7 mouse cellular contexts compared by ENCODE assay signal in the genomic region with DNA sequence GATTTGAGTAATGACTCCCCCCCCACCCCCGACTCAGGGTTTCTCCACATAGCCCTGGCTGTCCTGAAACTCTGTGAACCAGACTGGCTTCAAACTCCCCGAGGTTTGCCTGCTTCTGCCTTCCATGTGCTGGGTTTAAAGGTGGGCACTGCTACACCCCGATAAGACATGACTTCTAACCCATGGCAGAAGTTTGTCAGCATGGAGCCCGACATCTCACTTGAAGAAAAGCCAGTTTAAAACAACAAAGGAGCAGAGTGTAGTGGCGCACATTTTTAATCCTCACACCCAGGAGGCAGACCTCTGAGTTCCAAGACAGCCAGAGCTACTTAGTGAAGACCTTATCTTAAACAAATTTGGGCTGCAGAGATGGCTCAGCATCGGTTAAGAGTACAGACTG. TPM values are rescaled to one million over a fixed set of nuclear protein-coding genes. Genes with fewer than 3 reads are reported as not detected.
DNase-seq lines count a peak whose midpoint lies in the region; ATAC-seq and TF ChIP-seq lines count a peak whose summit lies in the region.

No protein-coding gene starts in this region.

- H3K4me1 ChIP-seq in lung, postnatal 0 days (ENCODE audit: insufficient read depth, low read depth, low read length): peaks cover 11% of the 10 kb centered on the region; the same call in 1 of the 2 replicates
- peaks cover 39% of the 10 kb centered on the region for H3K4me1 ChIP-seq in erythroblast, embryonic 14.5 days (ENCODE audit: control insufficient read depth)
- peaks cover 9% of the 10 kb centered on the region for H3K4me1 ChIP-seq in limb, embryonic 12.5 days (replicated peaks)
- peaks cover 15% of the 10 kb centered on the region for H3K4me1 ChIP-seq in stomach, embryonic 14.5 days (ENCODE audit: control insufficient read depth, insufficient read depth, low read length)

- 27% methylated on average over 6 of the region's 6 CpGs for WGBS in lung, postnatal 0 days
- WGBS in limb, embryonic 12.5 days: 44% methylated on average over 6 of the region's 6 CpGs
- WGBS in stomach, embryonic 14.5 days: 33% methylated on average over 6 of the region's 6 CpGs

- H3K36me3 ChIP-seq in lung, postnatal 0 days (ENCODE audit: insufficient read depth, low read length): 0 out of 2 replicates have a peak, but pooled peaks cover 6% of the 10 kb centered on the region
- peaks cover 31% of the 10 kb centered on the region for H3K36me3 ChIP-seq in erythroblast, embryonic 14.5 days (ENCODE audit: control insufficient read depth)
- H3K36me3 ChIP-seq in limb, embryonic 12.5 days: peaks cover 20% of the 10 kb centered on the region
- H3K36me3 ChIP-seq in stomach, embryonic 14.5 days (ENCODE audit: control insufficient read depth, insufficient read depth, low read length): peaks cover 10% of the 10 kb centered on the region

- H3K4me3 ChIP-seq in lung, postnatal 0 days (ENCODE audit: low read depth, low read length): no peak overlapping the region
- H3K4me3 ChIP-seq in erythroblast, embryonic 14.5 days (replicated peaks): peak overlapping the region; percentile 87
- peak overlapping the region; percentile 71 for H3K4me3 ChIP-seq in limb, embryonic 12.5 days (replicated peaks)
- peak overlapping the region; percentile 55 for H3K4me3 ChIP-seq in stomach, embryonic 14.5 days (ENCODE audit: low read depth, low read length)

- no peak overlapping the region for H3K27ac ChIP-seq in lung, postnatal 0 days (ENCODE audit: low read length)
- no peak overlapping the region for H3K27ac ChIP-seq in limb, embryonic 12.5 days
- no peak overlapping the region; the same call in 1 of the 2 replicates for H3K27ac ChIP-seq in stomach, embryonic 14.5 days (ENCODE audit: low read length)

- H3K9ac ChIP-seq in lung, postnatal 0 days (replicated peaks; ENCODE audit: low read depth): 0 out of 2 replicates have a peak overlapping the region, but pooled peaks have one; percentile 41
- H3K9ac ChIP-seq in limb, embryonic 12.5 days (replicated peaks): peak overlapping the region; percentile 72; the same call in 1 of the 2 replicates
- H3K9ac ChIP-seq in stomach, embryonic 14.5 days (replicated peaks; ENCODE audit: low read depth, low read length): no peak overlapping the region; the same call in 1 of the 2 replicates

- no peak for ATAC-seq in lung, postnatal 0 days
- no peak for ATAC-seq in limb, embryonic 12.5 days (ENCODE audit: insufficient number of reproducible peaks, insufficient read depth, low FRiP score, low TSS enrichment, low read depth)
- no peak for ATAC-seq in stomach, embryonic 14.5 days (ENCODE audit: insufficient number of reproducible peaks, insufficient read depth, low FRiP score, low read depth)

- no peak for TF ChIP-seq CTCF in lung, postnatal 0 days (IDR thresholded peaks at IDR 0.05)

- peak overlapping the region; percentile 79 for H3K4me2 ChIP-seq in lung, postnatal 0 days (replicated peaks; ENCODE audit: low read depth, low read length)
- peak overlapping the region; percentile 76 for H3K4me2 ChIP-seq in limb, embryonic 12.5 days
- H3K4me2 ChIP-seq in stomach, embryonic 14.5 days (replicated peaks; ENCODE audit: low read depth, low read length): peak overlapping the region; percentile 66

- no peak for DNase-seq in lung, postnatal 0 days (ENCODE audit: low spot score)
- DNase-seq in lung, postnatal 14 days: no peak
- no peak for DNase-seq in adrenal gland, postnatal 10 days
- DNase-seq in right cerebral cortex, postnatal 14 days: no peak

- no peaks in the 10 kb centered on the region for H3K27me3 ChIP-seq in lung, postnatal 0 days (replicated peaks; ENCODE audit: insufficient read depth, low read length)
- H3K27me3 ChIP-seq in erythroblast, embryonic 14.5 days (ENCODE audit: control insufficient read depth): no peaks in the 10 kb centered on the region
- no peaks in the 10 kb centered on the region for H3K27me3 ChIP-seq in limb, embryonic 12.5 days
- no peaks in the 10 kb centered on the region for H3K27me3 ChIP-seq in stomach, embryonic 14.5 days (ENCODE audit: control insufficient read depth, insufficient read depth, low read length)

- H3K9me3 ChIP-seq in lung, postnatal 0 days (ENCODE audit: low read length): no peaks in the 10 kb centered on the region
- no peaks in the 10 kb centered on the region for H3K9me3 ChIP-seq in erythroblast, embryonic 14.5 days (ENCODE audit: control insufficient read depth, low read length)
- no peaks in the 10 kb centered on the region for H3K9me3 ChIP-seq in limb, embryonic 12.5 days
- no peaks in the 10 kb centered on the region for H3K9me3 ChIP-seq in stomach, embryonic 14.5 days (ENCODE audit: control insufficient read depth, low read depth, low read length)

- TF ChIP-seq EP300 in lung, postnatal 0 days (IDR thresholded peaks at IDR 0.05): no peak

RNA-seq across cellular contexts. Expression of gene Nt5c, which starts 0.7 kb away (rescaled TPM):
- 102 and 109 TPM in 2 replicates for polyA plus RNA-seq in lung, postnatal 0 days (2015; fragmentation: Nextera tagmentation; extraction: Ambion mirVana)
- 4.8 and 6.4 TPM in 2 replicates for polyA plus RNA-seq in erythroblast, embryonic 14.5 days (2012)
- polyA plus RNA-seq in limb, embryonic 12.5 days (2016; fragmentation: Nextera tagmentation; extraction: Ambion mirVana): 66.2 and 78.2 TPM in 2 replicates
- polyA plus RNA-seq in stomach, embryonic 14.5 days (2014; fragmentation: Nextera tagmentation; extraction: Ambion mirVana): 111 and 121 TPM in 2 replicates
- total RNA-seq in adrenal gland, postnatal 10 days (2021): 10 to 100 TPM; 70.2 to 70.9 TPM

RNA-seq across cellular contexts. Expression of gene Armc7, which starts 16.9 kb away (rescaled TPM):
- 6.4 and 9.0 TPM in 2 replicates for polyA plus RNA-seq in lung, postnatal 0 days (2015; fragmentation: Nextera tagmentation; extraction: Ambion mirVana)
- 0.73 and 0.87 TPM in 2 replicates for polyA plus RNA-seq in erythroblast, embryonic 14.5 days (2012)
- polyA plus RNA-seq in limb, embryonic 12.5 days (2016; fragmentation: Nextera tagmentation; extraction: Ambion mirVana): 7.5 and 9.6 TPM in 2 replicates
- 5.7 and 8.0 TPM in 2 replicates for polyA plus RNA-seq in stomach, embryonic 14.5 days (2014; fragmentation: Nextera tagmentation; extraction: Ambion mirVana)
- 1 to 10 TPM; 5.8 to 7.9 TPM for total RNA-seq in adrenal gland, postnatal 10 days (2021)

RNA-seq across cellular contexts. Expression of gene Jpt1, which starts 21.8 kb away (rescaled TPM):
- polyA plus RNA-seq in lung, postnatal 0 days (2015; fragmentation: Nextera tagmentation; extraction: Ambion mirVana): 195 and 201 TPM in 2 replicates
- polyA plus RNA-seq in erythroblast, embryonic 14.5 days (2012): 82.3 and 86.6 TPM in 2 replicates
- 512 and 557 TPM in 2 replicates for polyA plus RNA-seq in limb, embryonic 12.5 days (2016; fragmentation: Nextera tagmentation; extraction: Ambion mirVana)
- polyA plus RNA-seq in stomach, embryonic 14.5 days (2014; fragmentation: Nextera tagmentation; extraction: Ambion mirVana): 529 and 563 TPM in 2 replicates
- total RNA-seq in adrenal gland, postnatal 10 days (2021): 100 to 1,000 TPM; 113 to 123 TPM

RNA-seq across cellular contexts. Expression of gene Slc16a5, which starts 30.1 kb away (rescaled TPM):
- polyA plus RNA-seq in lung, postnatal 0 days (2015; fragmentation: Nextera tagmentation; extraction: Ambion mirVana): 0.07 and 0.13 TPM in 2 replicates
- 0.02 TPM in 1 of 2 replicates, not detected in the other for polyA plus RNA-seq in erythroblast, embryonic 14.5 days (2012)
- polyA plus RNA-seq in limb, embryonic 12.5 days (2016; fragmentation: Nextera tagmentation; extraction: Ambion mirVana): 0.15 TPM in 1 of 2 replicates, not detected in the other
- 0.32 and 1.0 TPM in 2 replicates for polyA plus RNA-seq in stomach, embryonic 14.5 days (2014; fragmentation: Nextera tagmentation; extraction: Ambion mirVana)
- total RNA-seq in adrenal gland, postnatal 10 days (2021): 1 to 10 TPM in 1 of 2 experiments, under 1 TPM in 1; 0.88 to 3.5 TPM

RNA-seq across cellular contexts. Expression of gene Sumo2, which starts 43.7 kb away (rescaled TPM):
- 546 and 580 TPM in 2 replicates for polyA plus RNA-seq in lung, postnatal 0 days (2015; fragmentation: Nextera tagmentation; extraction: Ambion mirVana)
- 31.3 and 32.9 TPM in 2 replicates for polyA plus RNA-seq in erythroblast, embryonic 14.5 days (2012)
- polyA plus RNA-seq in limb, embryonic 12.5 days (2016; fragmentation: Nextera tagmentation; extraction: Ambion mirVana): 1,335 and 1,406 TPM in 2 replicates
- 984 and 994 TPM in 2 replicates for polyA plus RNA-seq in stomach, embryonic 14.5 days (2014; fragmentation: Nextera tagmentation; extraction: Ambion mirVana)
- 100 to 1,000 TPM; 255 to 272 TPM for total RNA-seq in adrenal gland, postnatal 10 days (2021)
